Mouse (Mus musculus) right cerebral cortex, postnatal 4 days (tissue): ENCODE measurements around the gene Ctdspl.

Experiments
- DNase-seq: peaks from one replicate; pipeline ENCODE4 v3.0.0-alpha.2; 2022

Ctdspl gene

GRCm38 (mm10) chr9:118950061-118950460 is 23.8 kb downstream of the Ctdspl start:
- DNase-seq: no peak

DNA sequence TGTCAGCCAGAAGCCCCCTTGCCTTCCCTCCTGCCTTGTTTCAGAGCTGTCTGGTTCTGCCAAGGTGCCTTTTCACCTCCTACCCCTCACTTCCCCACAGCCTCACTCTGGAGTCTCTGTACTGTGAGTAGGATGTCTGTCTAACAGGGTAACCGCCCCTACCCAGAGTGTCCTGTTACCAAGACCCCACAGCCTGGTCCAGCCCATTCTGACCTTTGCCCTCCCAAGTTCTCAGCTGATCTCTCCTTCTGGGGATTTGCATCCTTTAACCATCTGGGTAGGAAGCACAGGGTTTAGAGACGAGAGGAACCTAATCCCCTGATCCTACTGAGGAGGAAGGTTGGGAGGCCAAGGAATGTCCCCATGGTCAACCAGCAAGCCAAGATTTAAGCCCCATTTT is 24.5 kb downstream of the Ctdspl start:
- DNase-seq: no peak

DNA sequence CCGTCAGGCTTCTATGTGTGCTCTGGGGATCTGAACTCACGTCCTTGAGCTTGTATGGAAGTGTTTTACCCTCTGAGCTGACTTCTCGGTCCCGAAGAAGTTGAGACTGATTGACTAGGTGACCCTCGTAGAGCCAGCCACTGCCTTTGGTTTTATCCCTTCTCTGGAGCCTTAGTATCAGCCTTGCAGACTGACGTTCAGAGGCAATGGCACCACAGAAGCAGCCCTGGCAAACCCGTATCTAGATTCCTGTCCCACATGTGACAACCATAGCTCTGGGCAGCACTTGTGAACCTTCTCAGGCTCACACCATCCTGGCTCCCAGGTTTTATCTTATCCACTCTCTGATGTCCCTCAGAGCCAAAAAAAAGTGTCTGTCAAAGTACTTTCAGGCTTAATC is 25.1 kb downstream of the Ctdspl start:
- DNase-seq: no peak

- DNase-seq: no peak
Observed at GRCm38 (mm10) chr9:118952180-118952579, 25.9 kb downstream of the Ctdspl start.

DNA sequence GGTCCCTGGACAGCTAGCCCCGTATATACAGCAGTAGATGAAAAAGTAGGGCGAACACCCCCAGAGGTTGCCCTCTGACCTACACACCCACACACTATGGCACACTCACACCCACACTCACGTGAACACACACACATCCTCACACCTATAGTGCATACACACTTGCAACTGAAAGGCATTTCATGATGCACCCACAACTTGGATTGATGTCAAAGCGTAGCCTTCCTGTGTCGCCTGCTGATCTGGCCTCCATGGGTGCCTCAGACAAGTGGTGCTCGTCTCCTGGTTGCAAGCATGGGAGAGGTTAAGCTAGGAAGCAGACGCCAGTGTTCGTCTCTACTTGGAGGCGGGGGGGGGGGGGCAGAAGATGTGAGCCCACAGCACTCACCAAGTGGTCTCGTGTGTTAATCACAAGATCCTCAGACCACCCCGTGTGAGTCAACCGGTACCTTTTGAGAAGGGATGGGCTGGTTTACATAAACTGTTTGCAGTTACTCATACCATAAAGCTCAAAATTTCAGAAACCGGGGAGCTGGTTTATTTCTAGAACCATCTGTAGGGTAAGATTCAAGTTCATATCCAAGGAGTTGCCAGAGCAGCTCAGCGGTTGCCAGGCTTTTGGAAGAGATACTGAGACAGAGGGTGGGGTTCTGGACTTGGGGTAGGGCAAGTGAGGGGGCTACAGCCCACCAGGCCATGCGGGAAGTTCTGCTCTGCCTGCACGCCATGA is 27.4 kb downstream of the Ctdspl start:
- no peak for DNase-seq

DNA sequence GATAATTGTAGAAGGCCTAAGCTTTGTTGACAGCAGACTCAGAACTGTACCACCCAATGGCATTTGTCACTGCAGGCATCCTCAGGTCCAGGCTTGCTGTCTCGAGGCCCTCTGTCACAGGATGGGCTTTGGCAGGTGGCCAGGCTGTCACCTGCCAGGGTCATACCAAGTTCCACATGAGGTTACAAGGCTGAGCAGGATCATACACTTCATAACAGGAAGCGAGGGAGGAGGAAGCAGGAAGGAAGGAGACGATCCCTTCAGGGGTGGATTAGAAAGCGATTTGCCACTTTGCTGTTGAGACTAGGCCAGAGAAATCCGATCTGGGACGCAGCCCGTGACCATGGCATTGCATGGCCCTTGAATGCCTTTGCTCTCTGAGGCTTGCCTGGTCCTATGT is 32.5 kb downstream of the Ctdspl start:
- no peak for DNase-seq

GRCm38 (mm10) chr9:118960415-118961091 is 34.3 kb downstream of the Ctdspl start:
- no peak for DNase-seq

DNA sequence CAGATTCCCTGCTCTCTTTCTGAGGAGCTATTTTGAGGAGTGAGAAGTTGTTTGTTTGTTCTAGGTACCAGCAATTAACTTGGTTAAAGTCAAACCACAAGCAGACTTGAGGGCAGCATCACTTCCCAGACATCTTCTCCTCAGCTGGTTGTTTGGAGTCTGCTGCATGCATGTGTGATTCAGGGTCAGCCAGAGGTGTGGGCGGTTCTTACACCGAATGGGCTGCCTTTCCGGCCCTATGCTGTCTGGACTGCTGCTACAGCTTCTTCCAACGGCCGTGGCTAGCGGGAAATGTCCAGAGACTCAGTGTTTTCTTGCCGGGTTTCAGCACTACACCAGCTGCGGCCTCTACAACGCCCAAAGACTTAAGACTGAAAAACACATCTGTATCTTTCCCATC is 36.9 kb downstream of the Ctdspl start:
- no peak for DNase-seq

GRCm38 (mm10) chr9:118964263-118965034 is 38.2 kb downstream of the Ctdspl start:
- DNase-seq: no peak

DNA sequence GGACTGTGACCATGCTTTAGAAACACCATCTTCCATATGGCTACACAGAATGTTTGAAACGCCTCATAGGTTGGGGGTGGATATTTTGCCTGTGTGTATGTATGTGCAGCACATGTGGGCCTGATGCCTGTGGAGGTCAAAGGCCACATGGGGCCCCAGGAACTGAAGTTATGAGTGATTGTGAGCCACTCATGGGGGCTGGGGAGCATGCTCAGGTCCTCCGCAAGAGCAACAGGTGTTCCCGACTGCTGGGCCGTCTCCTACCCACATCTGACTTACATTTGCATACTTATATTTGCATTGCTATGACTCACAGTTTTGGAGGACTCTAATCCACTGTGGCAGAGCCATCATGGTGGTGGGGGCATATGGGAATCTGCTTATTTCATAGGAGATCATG is 43.6 kb downstream of the Ctdspl start:
- no peak for DNase-seq

DNA sequence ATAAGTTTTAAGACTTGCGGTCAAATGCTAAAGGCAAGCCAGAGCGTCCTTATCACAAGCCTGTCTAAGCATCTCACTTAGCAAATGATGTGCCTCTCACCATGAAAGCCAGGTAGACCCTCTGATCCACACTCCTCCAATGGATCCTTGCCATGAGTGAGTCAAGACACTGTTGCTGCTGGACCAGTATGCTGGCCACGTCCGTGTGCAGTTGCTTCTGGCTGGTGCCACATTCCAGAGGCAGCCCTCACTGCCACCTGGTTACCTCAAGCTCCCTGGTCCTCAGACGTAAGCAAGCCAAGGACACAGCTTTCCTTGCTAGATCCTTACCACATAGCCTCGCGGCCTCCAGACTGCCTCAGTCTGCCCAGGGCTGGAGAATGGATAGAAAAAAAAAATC is 46.8 kb downstream of the Ctdspl start:
- DNase-seq: no peak

- no peak for DNase-seq
Observed at GRCm38 (mm10) chr9:118973566-118973965, 47.3 kb downstream of the Ctdspl start.

DNA sequence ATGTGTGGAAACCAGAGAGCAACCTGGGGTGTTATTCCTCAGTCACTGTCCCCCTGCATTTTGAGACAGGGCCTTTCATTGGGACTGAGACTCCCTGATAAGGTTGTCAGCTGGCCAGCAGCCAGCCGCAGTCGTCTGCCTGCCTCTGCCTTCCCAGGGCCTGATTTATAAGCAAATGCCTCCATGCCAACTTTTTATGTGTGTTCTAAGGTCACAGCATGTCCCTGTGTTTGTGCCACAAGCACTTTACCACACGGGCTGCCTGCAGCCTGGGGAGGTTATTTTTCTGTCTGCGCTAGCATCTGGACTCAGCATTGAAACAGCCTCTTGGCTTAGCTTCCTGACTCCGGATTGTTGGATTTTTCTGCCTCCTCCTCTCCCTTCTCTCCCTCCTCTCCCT is 47.9 kb downstream of the Ctdspl start:
- DNase-seq: no peak

DNA sequence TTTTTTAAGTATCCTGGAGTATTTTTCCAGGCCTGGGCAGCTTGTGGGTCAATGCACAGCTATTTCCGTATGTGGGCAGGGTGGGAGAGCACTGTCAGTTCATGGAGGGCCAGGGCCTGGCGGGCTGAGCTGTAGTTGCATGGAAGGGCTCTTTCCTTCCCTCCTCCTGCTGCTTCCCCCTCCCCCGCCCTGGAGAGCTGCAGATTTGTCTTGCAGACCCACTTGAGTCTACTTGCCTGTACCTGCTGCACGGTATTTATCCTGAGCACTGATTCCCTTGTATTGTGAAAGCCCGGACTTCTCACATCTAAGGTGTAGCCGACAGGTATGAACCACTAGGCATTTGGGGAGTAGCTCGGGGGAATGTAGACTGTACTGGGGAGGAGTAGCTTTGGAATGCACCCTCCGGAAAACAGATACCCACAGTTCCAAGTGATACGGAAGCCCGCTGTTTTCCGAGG is 49.0 kb downstream of the Ctdspl start:
- DNase-seq: no peak

GRCm38 (mm10) chr9:118975758-118976157 is 49.5 kb downstream of the Ctdspl start:
- no peak for DNase-seq

GRCm38 (mm10) chr9:118976561-118976960 is 50.3 kb downstream of the Ctdspl start:
- DNase-seq: no peak

DNA sequence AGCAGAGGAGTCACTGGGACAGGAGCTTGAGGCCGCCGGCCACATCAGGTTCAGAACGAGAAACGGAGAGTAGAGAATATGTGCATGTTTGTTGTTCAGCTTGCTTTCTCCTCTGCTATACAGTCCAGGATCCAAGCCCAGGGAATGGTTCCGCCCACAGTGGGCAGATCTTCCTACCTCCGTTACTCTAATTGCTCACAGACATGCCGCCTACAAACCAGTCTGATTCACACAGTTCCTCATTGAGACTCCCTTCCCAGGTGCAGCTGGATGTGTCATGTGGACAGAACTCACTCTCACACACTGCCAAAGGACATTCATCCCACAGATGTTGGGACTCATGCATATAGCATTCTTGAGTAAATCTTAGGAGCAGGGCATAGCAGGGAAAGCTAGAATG is 51.2 kb downstream of the Ctdspl start:
- no peak for DNase-seq

DNA sequence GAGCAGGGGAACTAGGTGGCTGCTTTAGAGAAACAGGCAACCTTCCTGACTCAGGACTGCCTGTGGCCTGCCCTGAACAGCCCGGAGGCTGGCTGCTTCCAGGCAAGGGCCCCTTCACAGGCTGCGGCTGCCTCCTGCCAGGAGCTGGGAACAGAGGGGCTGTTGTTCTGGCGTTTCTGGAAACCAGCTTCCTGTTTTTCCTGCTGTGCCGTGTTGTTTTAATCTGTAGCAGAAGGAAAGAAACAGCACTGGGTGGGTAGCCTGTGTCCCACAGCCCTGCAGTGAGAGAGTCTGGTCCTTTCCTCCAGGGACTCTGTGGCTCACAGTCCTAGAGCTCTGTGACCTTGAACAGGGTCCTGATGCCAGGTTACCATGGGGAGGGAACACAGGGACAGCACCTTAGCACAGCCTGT is 54.2 kb downstream of the Ctdspl start:
- DNase-seq: peak; percentile 31

DNA sequence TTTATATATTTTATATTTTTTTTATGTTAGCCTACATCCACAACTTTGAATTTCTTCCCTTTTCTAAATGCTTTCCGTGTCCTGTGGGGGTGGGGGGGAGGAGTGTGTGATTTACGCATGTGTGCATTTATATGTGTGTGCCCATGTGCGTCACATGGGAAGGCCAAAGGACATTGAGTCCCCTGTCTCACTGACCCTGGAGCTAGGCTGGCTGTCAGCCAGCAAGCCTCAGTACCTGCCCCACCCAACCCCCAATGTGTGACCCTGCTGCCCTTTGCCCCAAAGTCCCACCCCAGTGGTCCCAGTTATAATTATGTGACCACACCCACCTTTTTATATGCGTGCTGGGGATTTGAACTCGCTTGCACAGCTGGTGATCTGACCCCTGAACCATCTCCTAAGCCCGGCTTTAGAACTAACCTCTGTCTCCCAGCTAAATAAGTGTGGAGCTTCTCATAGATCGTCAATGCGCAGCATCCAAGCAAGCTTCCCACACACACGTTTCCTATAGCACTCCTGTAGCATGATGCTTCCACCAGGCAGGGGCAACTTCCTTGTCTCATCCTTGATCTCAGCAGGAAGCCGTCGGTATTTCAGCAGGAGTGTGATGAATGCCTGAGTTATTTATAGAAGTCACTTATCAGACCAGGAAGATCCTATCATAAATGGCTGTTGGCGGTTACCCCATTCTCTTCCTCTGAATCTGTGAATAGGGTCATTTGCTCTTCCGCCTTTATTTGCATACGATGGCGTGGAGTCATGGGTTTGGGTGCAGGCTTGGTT is 58.6 kb downstream of the Ctdspl start:
- DNase-seq: no peak

DNA sequence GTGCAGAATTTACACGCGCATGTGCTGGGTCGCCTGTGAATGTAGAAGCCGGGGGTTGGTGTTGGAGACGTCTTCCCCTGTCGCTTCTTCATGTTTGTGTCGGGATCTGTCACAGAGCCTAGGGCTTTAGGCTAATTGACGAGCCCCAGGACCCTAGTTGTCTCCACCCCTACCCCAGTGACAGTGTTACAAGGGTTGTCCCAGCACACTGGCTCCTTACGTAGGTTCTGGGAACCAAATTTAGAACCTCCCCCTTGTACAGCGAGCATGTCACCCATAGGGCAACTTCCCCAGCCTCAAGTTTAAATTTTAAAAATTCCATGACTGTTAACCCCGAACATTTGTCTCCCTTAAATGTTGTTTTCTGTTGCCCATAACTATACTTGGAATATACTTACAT is 60.0 kb downstream of the Ctdspl start:
- DNase-seq: no peak

GRCm38 (mm10) chr9:118988787-118989580 is 62.7 kb downstream of the Ctdspl start:
- no peak for DNase-seq

DNA sequence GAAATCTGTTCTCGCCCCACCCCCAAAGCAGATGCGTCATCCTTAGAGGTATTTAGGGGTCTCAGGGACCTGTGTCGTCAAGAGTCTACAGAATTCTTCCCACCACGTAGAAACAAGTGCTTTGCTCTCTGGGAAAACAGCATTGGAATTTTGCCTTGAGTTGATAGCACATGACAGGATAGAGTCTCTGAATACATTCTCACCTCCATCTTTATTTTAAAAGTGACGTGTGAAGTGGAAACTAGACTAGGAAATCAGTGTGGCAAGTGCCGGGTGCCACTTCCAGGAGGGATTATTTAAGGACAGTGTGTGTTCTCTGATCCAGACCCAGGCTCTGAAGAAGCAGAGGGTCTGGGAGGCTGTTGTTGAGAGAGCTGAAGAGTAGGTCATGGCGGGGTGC is 64.2 kb downstream of the Ctdspl start:
- no peak for DNase-seq
